Mouse (Mus musculus) brain, embryonic 14.5 days (tissue): ENCODE measurements around the gene Cdc42.

ENCODE experiments used
- CTCF ChIP-seq: fragments of 200-500 bp; IDR thresholded peaks from 2 replicates; pipeline ENCODE4 v1.5.1; 2012; ENCODE audit warnings: inconsistent platforms, mild to moderate bottlenecking, moderate library complexity, borderline replicate concordance; ENCODE audit not compliant: insufficient read depth, insufficient read length; ENCODE audit errors: extremely low read depth
- POLR2A ChIP-seq: fragments of 200-500 bp; IDR thresholded peaks from 2 replicates; pipeline ENCODE4 v1.6.1; 2012; ENCODE audit warnings: mild to moderate bottlenecking, inconsistent platforms, borderline replicate concordance; ENCODE audit not compliant: poor library complexity, insufficient read depth, insufficient read length, severe bottlenecking; ENCODE audit errors: extremely low read depth

- TF ChIP-seq POLR2A (no peak), CTCF (no peak)
Observed at GRCm38 (mm10) chr4:137393378-137394135, 36.0 kb upstream of the Cdc42 start.
